Mouse (Mus musculus) megakaryocyte, embryonic 14.5 days (primary cell): ENCODE data around the gene Ndrg4. TPM values are rescaled to one million over a fixed set of nuclear protein-coding genes. Genes with fewer than 3 reads are reported as not detected.
A peak's percentile ranks its signal among the peaks of the same experiment; 100 is the strongest.

Experiments used
- H3K27me3 ChIP-seq: replicated peaks from 2 replicates; pipeline ENCODE3; 2012; ENCODE audit warnings: inconsistent platforms
- H3K36me3 ChIP-seq: replicated peaks from 2 replicates; pipeline ENCODE3; 2012; ENCODE audit warnings: low read length, inconsistent platforms, mixed read lengths
- H3K4me1 ChIP-seq: 2 replicates; pipeline ENCODE4 v1.6.1; 2012; ENCODE audit warnings: inconsistent platforms
- H3K4me3 ChIP-seq: replicated peaks from 2 replicates; pipeline ENCODE3; 2012; ENCODE audit warnings: moderate library complexity, mild to moderate bottlenecking, inconsistent platforms
- H3K9me3 ChIP-seq: 2 replicates; pipeline ENCODE4 v1.6.1; 2012; ENCODE audit warnings: inconsistent platforms
- FLI1 ChIP-seq: IDR thresholded peaks from 2 replicates; pipeline ENCODE4 v1.6.1; 2012; ENCODE audit warnings: low read length, inconsistent platforms, mixed read lengths
- GATA1 ChIP-seq: IDR thresholded peaks from 3 replicates; pipeline ENCODE4 v1.6.1; 2012; ENCODE audit warnings: mixed read lengths, low read length, inconsistent platforms, borderline replicate concordance
- polyA plus RNA-seq: library from polyadenylated mRNA; stranded (reverse); fragments of >175 nt; gene quantifications from 2 replicates; pipeline ENCODE4 v1.2.3, GENCODE M21; 2012; ENCODE audit warnings: low replicate concordance; ENCODE audit not compliant: insufficient read depth

Gene Ndrg4
- polyA plus RNA-seq, result 30.6 and 36.1 TPM in 2 replicates

DNA sequence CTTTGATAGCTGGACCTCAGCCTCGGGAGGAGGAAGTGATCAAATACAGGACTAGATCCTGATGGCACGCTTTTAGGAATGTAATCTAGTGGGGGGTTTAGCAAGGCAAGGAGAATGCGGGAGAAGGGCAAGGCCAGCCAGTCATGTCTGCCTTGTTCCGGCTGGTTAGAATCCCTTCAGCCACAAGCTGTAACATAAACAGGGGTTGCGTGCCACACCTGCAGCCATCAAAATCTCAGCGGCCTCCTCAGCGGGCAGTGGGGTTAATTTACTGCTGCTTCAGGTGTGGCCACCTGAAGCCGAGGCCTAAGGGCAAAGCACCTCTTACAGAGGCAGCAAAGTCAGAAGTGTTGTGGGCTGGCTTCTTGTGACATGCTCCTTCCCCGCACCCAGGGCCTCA, at the start of gene Ndrg4:
TSS of gene Ndrg4 (plus strand) at position 350 of the 400 bp plus-strand sequence.
- H3K27me3 ChIP-seq, result peaks cover 97% of the 10 kb centered on the region
- no peaks in the 10 kb centered on the region for H3K36me3 ChIP-seq
- H3K9me3 ChIP-seq, result no peaks in the 10 kb centered on the region
- H3K4me3 ChIP-seq, result peak within 1 kb of the TSS; percentile 86
- peaks cover 13% of the 10 kb centered on the region for H3K4me1 ChIP-seq
- TF ChIP-seq FLI1 (no peak), GATA1 (no peak)

DNA sequence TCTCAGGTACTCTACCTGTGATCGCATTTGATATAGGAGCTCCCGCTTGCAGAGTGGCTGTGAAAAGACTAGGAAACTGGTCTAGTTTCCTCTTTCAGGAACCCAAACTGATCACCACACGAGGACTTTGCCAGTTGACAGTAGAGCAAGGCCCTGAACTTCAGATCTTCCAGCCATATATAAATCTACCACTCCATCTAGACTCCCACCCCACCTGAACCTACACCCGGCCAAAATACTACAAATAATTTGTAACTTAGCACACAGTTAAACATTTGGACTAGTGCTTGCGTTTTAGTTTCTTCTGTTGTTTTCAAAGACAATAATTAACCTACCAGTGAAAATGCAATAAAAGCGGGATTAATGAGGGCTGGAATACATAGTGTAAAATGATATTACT, 43.9 kb upstream of the Ndrg4 start:
- H3K4me3 ChIP-seq, result peak overlapping the region; percentile 96
- H3K9me3 ChIP-seq, result peaks cover 5% of the 10 kb centered on the region; the same call in 1 of the 2 replicates

DNA sequence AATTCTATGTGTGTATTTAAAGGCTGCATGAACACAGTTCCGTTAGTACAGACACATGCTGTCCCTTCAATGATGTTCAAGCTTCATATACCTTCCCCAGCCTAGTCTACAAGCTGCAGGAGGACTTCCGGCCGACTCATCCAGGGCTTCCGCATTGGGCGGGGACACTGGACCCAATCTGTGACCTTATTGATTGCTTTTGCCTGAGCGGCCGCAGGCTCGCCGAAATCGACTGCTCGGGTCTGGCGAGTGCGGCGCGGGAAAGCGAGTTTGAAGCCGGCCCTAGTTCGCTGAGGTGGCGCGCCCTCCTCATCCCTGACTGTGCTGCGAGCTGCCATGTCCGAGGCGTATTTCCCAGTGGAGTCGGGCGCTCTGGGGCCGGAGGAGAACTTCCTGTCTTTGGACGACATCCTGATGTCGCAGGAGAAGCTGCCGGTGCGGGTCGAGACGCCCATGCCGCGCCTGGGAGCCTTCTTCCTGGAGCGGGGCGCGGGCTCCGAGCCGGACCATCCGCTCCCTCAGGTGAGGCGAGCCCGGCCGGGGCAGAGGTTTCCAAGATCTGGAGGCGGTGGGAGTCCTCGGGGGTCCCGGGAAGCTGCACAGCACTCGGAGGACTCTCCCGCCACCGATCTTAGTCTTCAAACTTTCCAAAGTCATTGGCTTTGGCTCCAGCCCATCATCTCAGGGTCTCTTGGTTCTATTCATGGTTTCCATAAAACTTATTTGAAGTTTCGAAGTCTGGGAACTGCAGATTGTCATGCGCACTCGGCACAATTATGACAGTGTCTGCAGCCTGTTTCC, 43.3 kb upstream of the Ndrg4 start, which contains the start of gene Gins3:
TSS of gene Gins3 (plus strand) at position 192 of the 801 bp plus-strand sequence.
- TF ChIP-seq GATA1 (no peak), FLI1 (peak; percentile 80; the same call in 1 of the 2 replicates)
- peaks cover 11% of the 10 kb centered on the region for H3K36me3 ChIP-seq
- H3K4me1 ChIP-seq, result peaks cover 18% of the 10 kb centered on the region
- H3K9me3 ChIP-seq, result peaks cover 5% of the 10 kb centered on the region; the same call in 1 of the 2 replicates
- no peaks in the 10 kb centered on the region for H3K27me3 ChIP-seq
- H3K4me3 ChIP-seq, result peak within 1 kb of the TSS; percentile 96

More for the DNA sequence above, 43.9 kb upstream of the Ndrg4 start:
- TF ChIP-seq GATA1 (no peak), FLI1 (no peak)
- Histone ChIP-seq H3K27me3 (peaks cover 3% of the 10 kb centered on the region), H3K4me1 (peaks cover 18% of the 10 kb centered on the region), H3K36me3 (peaks cover 5% of the 10 kb centered on the region)

DNA sequence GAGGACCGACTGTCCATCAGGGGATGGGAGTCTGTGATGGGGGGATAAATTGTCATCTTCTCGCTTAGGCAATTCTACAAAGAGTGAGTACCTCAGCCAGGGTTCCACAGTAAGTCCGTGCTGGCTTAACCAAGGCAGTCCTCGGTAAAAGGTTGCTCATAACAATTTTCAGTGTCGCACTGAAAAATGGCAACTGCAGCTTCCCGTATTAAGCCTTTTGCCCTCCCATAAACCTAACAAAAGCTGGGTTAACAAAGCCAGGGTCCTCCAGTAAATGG, 42.8 kb upstream of the Ndrg4 start:
- Histone ChIP-seq H3K36me3 (peaks cover 17% of the 10 kb centered on the region), H3K9me3 (0 out of 2 replicates have a peak, but pooled peaks cover under 1% of the 10 kb centered on the region), H3K27me3 (no peaks in the 10 kb centered on the region), H3K4me1 (peaks cover 18% of the 10 kb centered on the region), H3K4me3 (peak overlapping the region; percentile 96)
- TF ChIP-seq GATA1 (no peak), FLI1 (no peak)

DNA sequence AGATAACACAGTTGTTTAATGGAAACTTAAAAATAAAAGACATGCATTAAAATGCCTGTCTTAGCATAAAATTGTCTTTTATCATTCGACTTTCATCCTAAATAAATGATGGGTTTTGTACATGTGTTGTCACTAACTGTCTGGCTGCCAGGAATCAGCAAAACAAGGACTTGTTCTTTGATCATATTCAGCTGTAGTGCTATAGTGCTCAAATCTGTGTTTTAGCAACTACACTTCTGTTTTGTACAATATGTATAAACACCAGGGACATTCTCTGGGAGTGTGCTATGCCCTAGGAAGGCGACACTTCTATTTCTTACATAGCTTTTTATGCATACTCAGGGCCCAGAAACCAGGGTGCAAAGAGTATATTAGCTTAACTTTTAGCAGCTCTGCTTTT, 31.8 kb upstream of the Ndrg4 start:
- TF ChIP-seq FLI1 (no peak), GATA1 (no peak)
- no peaks in the 10 kb centered on the region for H3K9me3 ChIP-seq
- peaks cover 55% of the 10 kb centered on the region for H3K36me3 ChIP-seq
- no peak overlapping the region for H3K4me3 ChIP-seq
- H3K27me3 ChIP-seq, result peaks cover 6% of the 10 kb centered on the region
- H3K4me1 ChIP-seq, result peaks cover 8% of the 10 kb centered on the region; the same call in 1 of the 2 replicates

DNA sequence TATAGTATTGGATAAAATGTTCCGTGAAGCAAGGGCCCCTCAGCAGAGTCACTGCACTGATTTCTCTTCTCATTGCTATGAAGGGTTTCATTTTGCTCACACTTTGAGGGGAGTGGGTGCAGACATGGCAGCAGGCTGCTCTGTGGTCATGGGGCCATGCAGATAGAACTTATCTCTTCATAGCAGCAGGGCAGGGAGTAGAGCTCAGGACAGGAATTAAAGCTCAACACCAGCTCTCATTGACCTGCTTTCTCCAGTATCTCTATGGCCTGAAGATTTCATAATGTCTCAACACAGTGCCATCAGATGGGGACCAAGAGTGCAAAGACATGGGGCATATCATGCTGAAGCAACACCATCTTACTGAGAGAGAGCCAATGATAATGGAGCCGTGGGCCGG, 28.5 kb upstream of the Ndrg4 start:
- peaks cover 14% of the 10 kb centered on the region for H3K4me1 ChIP-seq
- TF ChIP-seq FLI1 (no peak), GATA1 (no peak)
- H3K4me3 ChIP-seq, result no peak overlapping the region
- peaks cover 25% of the 10 kb centered on the region for H3K36me3 ChIP-seq
- H3K27me3 ChIP-seq, result peaks cover 7% of the 10 kb centered on the region
- H3K9me3 ChIP-seq, result no peaks in the 10 kb centered on the region

DNA sequence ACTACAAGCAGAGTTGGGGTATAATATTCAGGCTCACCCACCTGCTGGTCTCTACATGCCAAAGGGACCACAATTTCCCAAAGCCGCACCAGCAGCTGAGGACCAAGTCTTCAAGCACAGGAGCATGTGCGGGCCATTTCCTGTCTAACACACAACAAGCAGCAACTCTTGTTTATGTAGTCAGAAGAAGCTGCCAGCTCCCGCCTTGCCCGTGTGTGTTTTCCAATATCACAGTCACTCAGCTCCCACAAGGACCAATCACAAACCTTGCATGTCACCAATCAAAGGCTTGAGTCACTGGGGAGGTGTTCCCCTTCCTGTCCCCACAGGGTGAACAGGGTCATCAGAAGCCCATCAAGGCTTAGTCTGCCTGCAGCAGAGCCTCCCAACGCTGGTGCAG, 23.4 kb upstream of the Ndrg4 start:
- Histone ChIP-seq H3K4me1 (peaks cover 13% of the 10 kb centered on the region), H3K36me3 (no peaks in the 10 kb centered on the region), H3K9me3 (no peaks in the 10 kb centered on the region), H3K27me3 (peaks cover 21% of the 10 kb centered on the region), H3K4me3 (no peak overlapping the region)
- TF ChIP-seq GATA1 (no peak), FLI1 (no peak)

DNA sequence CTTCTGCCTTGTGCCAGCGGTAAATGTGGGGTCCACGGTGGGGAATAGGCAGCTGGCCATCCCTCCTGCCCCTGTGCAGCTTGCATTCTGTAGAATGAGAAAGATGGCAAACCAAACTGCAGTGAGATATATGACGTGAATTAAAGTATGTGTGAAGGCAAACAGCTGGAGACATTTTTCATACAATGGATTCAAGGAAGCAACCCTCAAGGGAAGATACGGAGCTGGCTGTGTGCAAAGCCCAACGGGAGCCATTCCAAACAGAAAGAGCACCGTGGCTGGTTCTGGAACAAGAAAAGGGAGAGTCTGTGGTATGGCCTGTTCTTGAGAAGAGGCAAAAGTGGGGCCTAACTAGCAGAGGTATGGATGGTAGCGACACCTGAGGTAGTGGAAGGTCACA, 20.9 kb upstream of the Ndrg4 start:
- Histone ChIP-seq H3K36me3 (no peaks in the 10 kb centered on the region), H3K4me1 (peaks cover 9% of the 10 kb centered on the region), H3K4me3 (no peak overlapping the region), H3K9me3 (no peaks in the 10 kb centered on the region), H3K27me3 (peaks cover 21% of the 10 kb centered on the region)
- TF ChIP-seq GATA1 (no peak), FLI1 (no peak)

DNA sequence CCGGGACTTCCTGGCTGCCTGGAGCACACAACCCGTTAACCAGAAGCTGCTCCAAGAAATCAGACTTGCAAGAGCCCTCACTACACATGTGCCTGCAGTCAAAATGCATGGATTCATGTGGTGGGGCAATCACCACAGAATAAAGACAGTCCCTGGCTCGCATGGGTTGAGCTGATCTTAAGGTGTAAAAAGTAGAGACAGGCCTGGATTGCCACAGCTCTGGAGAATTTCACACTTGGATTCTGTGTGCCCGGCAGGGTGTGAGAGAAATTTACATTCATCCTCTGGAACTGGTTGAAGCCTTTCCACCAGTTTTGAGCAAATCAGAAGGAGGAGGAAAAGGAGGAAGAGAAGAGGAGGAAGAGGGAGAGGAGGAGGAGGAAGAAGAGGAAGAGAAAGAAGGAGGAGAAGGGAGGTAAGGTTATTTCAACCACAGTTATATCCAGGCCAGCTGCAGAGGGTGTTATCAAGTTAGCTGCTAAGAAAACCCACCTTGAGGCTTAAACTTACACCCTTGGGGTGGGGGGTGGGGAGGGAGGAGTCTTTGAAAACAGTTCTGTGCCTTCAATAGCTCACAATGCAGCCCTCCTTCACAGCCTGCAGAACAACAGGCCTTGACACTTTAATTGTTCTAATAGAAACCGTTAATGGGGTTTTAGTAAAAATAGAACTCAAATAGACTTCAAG, 20.3 kb upstream of the Ndrg4 start:
- no peaks in the 10 kb centered on the region for H3K36me3 ChIP-seq
- no peaks in the 10 kb centered on the region for H3K9me3 ChIP-seq
- peaks cover 27% of the 10 kb centered on the region for H3K27me3 ChIP-seq
- H3K4me1 ChIP-seq, result peaks cover 9% of the 10 kb centered on the region
- no peak for TF ChIP-seq GATA1
- no peak for TF ChIP-seq FLI1
- H3K4me3 ChIP-seq, result no peak overlapping the region

DNA sequence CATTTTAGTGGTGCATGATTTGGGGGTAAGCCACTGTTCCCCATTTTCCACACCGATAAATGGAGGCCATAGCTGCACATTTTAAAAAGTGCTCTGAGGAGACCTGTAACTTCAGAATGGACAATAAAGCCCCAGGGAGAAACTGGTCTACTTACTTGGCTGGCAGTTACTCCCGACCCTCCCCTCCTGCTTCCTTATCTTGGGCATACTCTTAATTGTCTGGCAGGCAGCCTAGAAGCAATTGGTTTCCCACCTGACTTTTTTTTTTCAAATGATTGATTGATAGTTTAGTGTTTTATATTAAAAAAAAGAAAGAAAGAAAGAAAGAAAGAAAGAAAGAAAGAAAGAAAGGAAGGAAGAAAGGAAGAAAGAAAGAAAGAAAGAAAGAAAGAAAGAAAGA, 19.3 kb upstream of the Ndrg4 start:
- Histone ChIP-seq H3K4me1 (peaks cover 4% of the 10 kb centered on the region; the same call in 1 of the 2 replicates), H3K4me3 (no peak overlapping the region), H3K27me3 (peaks cover 33% of the 10 kb centered on the region), H3K9me3 (no peaks in the 10 kb centered on the region), H3K36me3 (no peaks in the 10 kb centered on the region)
- no peak for TF ChIP-seq FLI1

DNA sequence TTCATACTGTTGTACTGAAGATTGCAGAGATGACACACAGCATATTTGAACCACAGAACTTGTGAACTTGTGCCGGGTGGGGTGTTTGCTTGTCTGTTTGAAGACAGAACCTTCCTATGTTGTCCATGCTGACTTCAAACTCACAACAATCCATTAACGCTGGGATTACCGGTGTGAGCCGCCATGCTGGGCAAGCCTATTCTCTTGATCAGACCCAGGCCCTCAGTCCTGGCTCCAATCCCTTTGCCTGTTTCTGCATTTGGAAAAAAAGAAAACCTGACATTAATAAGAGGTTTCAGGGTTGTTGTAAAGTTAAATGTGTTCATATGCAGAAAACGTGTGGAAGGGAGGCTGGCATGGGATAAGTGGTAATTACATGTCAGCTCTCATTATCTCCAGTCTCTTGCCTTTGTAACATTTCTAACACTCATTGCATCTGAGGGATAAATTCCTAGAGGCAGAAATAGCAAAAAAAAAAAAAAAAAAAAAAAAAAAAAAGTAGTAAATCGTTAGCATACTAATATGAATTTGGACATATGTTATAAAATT, 16.4 kb upstream of the Ndrg4 start:
- TF ChIP-seq FLI1, result no peak
- TF ChIP-seq GATA1, result no peak
- Histone ChIP-seq H3K4me1 (peaks cover 10% of the 10 kb centered on the region), H3K27me3 (peaks cover 36% of the 10 kb centered on the region), H3K36me3 (no peaks in the 10 kb centered on the region), H3K9me3 (peaks cover 3% of the 10 kb centered on the region; the same call in 1 of the 2 replicates), H3K4me3 (no peak overlapping the region)
